Mouse (Mus musculus) C2C12 (cell line): ENCODE results near the gene Naip5.
"Not testable (repeated sequence)": the region's sequence is repeated elsewhere in the genome, so short reads cannot be mapped to it uniquely, and the experiment has no call there.

Experiments used
- CEBPB ChIP-seq: IDR thresholded peaks from one replicate; pipeline ENCODE4 v1.6.1; 2011; ENCODE audit warnings: low read depth, mild to moderate bottlenecking, control low read depth, moderate library complexity
- CTCF ChIP-seq: IDR thresholded peaks from one replicate; pipeline ENCODE4 v1.5.1; 2011; ENCODE audit not compliant: control insufficient read depth, insufficient read depth, insufficient read length
- FOSL1 ChIP-seq: IDR thresholded peaks from one replicate; pipeline ENCODE4 v1.8.0; 2011; ENCODE audit warnings: mild to moderate bottlenecking, low read length; ENCODE audit not compliant: poor library complexity, insufficient read depth, severe bottlenecking
- MAX ChIP-seq: IDR thresholded peaks from one replicate; pipeline ENCODE4 v1.6.1; 2011; ENCODE audit warnings: mild to moderate bottlenecking, control low read depth
- MYOD1 ChIP-seq: IDR thresholded peaks from one replicate; pipeline ENCODE4 v1.6.1; 2011; ENCODE audit warnings: low read depth; ENCODE audit not compliant: control insufficient read depth, insufficient read length
- MYOG ChIP-seq: IDR thresholded peaks from one replicate; pipeline ENCODE4 v1.6.1; 2011; ENCODE audit not compliant: control insufficient read depth, insufficient read length; ENCODE audit errors: extremely low read depth
- USF1 ChIP-seq: IDR thresholded peaks from one replicate; pipeline ENCODE4 v1.6.1; 2011; ENCODE audit warnings: low read depth, mild to moderate bottlenecking, control low read depth, moderate library complexity

DNA sequence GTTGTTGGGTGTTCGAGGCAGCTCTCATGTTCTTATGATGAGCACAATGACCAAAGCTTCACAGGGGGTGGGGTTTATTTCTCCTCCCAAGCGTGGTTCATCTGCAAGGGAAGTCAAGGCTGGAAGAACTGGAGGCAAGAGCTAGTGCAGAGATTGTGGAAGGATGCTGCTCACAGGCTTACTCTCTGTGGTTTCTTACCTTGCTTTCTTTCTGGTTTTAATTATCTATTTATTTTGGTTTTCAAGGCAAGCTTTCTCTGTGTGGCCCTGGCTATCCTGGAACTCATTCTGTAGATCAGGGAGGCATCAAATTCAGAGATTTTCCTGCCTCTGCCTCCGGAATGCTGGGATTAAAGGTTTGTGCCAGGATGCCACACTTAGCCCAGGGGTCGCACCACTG is at the start of gene Naip5:
- not testable (repeated sequence) for TF ChIP-seq USF1, MYOD1, MYOG, CTCF, MAX, CEBPB, FOSL1
